Mouse (Mus musculus) lung, postnatal 25 days (tissue): ENCODE measurements around the gene Adprm.
"Not testable (repeated sequence)": the region's sequence is repeated elsewhere in the genome, so short reads cannot be mapped to it uniquely, and the experiment has no call there.

Source experiments
- DNase-seq: peaks from one replicate; pipeline ENCODE4 v3.0.0; 2022; ENCODE audit warnings: low spot score

The Adprm gene

GRCm38 (mm10) chr11:67023191-67023590 lies 29.2 kb downstream of the Adprm start:
- DNase-seq: not testable (repeated sequence)

DNA sequence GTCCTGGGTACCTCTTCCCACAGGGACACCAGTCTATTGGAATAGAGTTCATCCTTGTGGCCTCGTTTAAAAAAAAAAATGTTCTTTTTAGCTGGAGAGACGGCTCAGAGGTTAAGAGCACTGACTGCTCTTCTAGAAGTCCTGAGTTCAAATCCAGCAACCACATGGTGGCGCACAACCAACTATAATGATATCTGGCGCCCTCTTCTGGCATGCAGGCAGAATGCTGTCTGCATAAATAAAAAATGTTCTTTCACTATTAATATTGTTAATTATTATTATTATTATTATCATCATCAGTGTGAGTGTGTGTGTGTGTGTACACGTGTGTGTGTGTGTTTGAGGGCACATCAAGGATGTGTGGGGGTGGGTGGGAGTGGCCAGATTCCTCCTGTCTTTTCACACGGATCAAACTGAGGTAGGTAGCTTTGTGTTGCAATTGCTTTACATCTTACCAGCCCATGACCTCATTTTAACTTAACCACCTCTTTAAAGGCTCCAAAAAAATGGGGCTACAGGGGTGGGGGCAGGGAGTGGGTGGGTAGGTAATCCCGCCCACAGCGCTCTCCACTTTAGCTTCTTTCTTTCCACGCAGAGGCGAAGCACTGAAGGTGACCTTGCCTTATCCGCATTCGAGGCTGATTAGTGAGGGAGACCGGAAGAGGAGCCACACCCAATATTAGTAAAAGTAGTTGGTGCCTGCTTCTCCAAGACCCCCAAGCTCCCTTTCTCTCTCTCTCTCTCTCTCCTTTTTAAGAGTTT lies 29.9 kb downstream of the Adprm start:
- no peak for DNase-seq

DNA sequence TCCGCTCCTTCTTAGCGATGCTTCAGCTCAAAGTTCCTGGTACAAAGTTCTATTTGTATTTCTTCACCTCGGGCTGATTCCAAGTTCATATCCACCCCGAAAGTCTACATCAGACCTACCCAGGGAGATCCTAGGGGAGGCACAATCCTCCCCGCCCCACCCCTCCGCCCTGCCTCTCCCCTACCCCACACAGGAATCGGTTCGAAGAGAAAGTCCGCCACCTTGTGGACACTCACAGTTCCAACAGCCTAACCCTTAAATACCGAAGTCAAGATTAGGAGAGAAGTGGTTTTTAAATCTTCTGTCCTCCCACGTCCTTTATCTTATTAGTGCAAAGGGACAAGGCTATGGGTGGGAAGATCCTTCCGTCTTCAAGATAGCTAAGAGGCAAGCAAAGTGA lies 31.4 kb downstream of the Adprm start:
- DNase-seq: peak; percentile 56

- DNase-seq: no peak
Observed at GRCm38 (mm10) chr11:67019711-67020475, 32.5 kb downstream of the Adprm start.

- no peak for DNase-seq
Observed at GRCm38 (mm10) chr11:67017801-67018591, 34.4 kb downstream of the Adprm start.

DNA sequence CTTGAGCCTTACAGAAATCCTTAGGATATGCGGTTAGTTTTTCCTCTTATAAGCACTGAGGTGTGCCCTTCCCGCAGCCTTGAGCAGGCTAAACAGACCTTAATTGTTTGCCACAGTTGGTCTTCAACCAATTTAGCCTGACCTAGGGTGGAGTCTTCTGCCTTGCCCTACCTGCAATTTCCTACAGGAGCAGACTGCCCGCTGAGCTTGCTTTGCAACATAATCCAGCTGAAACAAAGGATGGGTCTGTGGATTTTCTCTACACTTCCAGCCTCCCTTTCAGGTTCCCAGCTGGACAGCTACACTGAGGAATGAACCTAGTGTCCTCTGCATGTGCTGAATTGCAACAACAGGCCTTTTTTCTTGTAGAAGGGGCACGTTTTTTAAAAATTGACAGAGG lies 40.8 kb downstream of the Adprm start:
- no peak for DNase-seq

DNA sequence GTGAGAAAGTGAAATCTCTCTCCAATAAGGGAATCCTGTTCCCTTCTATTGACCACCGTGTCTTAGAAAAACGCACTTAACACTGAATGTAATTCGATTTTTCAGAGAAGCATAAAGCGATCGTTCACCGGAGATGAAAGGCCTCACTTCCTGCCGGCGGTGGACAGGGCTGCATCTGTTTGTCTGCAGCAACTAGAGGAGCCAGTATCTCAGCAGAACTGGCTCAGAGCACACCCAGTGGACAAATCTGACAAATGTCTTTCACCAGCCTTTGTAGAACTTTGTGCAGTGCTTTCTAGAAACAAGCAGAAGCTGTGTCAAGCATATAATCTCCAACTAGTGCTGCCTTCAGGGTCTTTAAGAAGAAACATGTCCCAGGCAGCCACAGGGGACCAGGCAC lies 42.0 kb downstream of the Adprm start:
- no peak for DNase-seq

GRCm38 (mm10) chr11:67008528-67008927 lies 43.9 kb downstream of the Adprm start:
- no peak for DNase-seq

DNA sequence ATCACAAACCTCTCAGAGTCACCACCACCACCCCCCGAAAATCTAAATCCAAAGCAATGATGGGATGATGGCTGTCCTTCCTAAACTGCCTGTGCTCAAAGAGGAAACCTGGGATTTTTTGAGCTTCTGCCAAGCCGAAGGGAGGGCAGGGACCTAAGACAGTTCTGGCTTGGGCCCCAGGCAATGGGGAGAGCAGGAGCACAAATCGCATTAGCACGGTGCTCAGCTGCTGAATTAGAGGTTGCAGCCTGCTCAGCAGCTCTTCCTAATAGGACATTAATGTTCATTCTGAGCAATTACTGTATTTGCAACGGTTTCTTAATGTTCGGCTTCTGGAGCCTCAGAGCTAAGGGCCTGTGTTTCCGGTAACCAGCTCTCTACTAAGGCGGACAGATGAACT lies 44.4 kb downstream of the Adprm start:
- no peak for DNase-seq

- DNase-seq: no peak
Observed at GRCm38 (mm10) chr11:67002911-67003310, 49.5 kb downstream of the Adprm start.

- no peak for DNase-seq
Observed at GRCm38 (mm10) chr11:67001717-67002116, 50.7 kb downstream of the Adprm start.

DNA sequence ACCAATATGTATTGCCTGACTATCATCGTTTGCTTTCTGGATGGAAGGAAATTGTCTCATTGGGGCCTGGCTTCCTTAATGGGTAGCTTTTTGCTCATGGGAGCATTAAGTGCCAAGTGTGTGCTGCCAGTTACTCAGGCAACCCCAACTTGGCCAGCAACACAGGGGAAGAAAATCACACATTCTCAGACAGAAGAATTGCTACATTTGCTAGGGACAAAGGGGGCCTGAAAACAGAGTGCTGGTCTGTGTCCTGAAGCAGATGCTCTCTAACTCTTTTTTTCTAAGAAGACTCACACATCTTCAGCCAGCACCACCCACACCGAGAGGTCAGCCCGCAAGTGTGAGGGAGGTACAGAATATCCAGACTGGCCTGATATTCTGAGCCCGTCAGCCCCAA lies 51.7 kb downstream of the Adprm start:
- DNase-seq: no peak

GRCm38 (mm10) chr11:66998467-66999403 lies 53.7 kb downstream of the Adprm start:
- peak; percentile 89 for DNase-seq

DNA sequence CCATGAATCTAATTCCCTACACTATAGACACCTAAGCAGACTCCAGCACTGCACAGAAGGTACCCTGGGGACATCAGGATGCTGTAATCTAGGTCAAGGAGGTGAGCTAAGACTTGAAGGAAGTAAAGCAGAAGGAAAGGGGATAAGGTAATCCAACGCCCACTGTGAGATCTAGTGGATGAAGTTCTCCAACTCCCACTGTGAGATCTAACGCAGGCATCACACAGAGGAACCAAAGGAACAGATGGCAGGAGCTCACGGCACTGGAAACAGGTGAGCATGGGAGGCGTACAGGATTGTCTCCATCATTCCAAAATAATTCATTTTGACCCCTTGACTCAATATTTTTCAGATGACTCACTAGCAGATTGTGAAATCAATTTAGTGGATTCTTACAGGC lies 55.9 kb downstream of the Adprm start:
- DNase-seq: no peak

GRCm38 (mm10) chr11:66993674-66994073 lies 58.7 kb downstream of the Adprm start:
- no peak for DNase-seq

DNA sequence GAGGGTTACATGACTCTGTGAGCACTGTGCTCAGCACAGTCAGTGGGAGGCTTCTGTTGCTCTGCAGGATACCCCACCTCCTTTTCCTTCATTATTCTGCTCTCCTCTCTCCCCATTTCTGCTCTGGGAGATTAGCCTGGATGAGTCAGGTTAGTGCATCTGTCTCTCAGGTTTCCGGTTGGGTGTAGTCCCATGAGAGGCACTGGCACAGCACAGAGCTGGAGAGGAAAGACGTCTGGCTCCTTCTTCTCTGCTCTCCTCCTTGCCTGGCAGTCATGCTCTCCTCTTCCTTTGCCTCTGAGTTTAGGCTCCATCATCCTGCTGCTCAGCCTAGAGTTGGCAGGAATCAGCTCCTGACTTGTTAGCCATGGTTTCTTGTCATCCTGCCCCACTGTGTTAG lies 60.2 kb downstream of the Adprm start:
- DNase-seq: no peak
